Mouse (Mus musculus) CD4-positive helper T cell, adult 2 months (primary cell): ENCODE results near the gene 2310039H08Rik.

Experiments used
- DNase-seq: peaks from one replicate; pipeline ENCODE4 v3.0.0-alpha.2; 2012; ENCODE audit warnings: low read depth, missing footprints, low spot score

The 2310039H08Rik gene

DNA sequence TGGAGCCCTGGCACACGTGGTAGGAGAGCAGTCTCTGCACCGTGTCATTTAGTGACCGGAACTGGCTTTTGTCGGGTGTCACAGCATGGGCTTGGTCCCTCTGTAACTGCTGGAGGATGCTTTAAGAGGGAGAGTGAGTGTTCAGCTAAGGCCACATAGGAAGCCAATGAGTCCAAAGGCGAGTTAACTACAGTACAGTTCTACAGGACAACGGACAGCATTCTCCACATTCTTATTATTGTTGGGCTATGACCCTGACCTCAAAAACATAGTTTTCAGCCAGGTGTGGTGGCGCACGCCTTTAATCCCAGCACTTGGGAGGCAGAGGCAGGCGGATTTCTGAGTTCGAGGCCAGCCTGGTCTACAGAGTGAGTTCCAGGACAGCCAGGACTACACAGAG, 35.9 kb downstream of the 2310039H08Rik start:
- DNase-seq: no peak

DNA sequence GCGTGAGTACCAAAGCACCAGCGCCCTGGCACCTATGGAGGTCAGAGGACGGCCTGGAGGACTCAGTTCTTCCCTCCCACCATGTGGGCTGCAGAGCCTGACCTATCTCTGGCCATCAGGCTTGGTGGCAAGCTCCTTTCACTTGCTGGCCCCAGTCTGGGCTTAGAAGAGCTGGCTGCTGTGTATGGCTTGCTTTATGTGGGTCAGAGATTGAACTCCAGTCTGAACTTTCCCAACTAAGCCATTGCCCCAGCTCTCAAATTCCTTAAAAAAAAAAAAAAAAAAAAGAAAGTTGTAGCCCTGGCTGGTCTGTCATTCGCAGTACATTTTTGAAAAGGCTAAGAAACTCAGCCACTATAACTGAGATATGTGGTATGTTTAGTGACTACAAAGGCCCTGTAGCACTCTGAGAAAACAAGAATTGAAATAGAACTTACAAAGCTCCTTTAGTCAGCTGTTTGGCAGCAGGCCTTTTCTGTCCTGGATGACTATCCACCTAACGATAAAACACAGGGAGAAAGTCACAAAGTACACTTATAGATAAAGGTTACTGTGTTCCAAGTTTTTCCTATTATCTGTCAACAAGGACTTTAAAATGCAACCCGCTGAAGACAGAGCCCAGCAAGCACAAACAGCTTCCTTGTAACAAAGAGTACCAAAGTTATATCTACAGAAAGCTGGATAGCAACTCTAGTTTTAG, 36.8 kb downstream of the 2310039H08Rik start:
- no peak for DNase-seq

DNA sequence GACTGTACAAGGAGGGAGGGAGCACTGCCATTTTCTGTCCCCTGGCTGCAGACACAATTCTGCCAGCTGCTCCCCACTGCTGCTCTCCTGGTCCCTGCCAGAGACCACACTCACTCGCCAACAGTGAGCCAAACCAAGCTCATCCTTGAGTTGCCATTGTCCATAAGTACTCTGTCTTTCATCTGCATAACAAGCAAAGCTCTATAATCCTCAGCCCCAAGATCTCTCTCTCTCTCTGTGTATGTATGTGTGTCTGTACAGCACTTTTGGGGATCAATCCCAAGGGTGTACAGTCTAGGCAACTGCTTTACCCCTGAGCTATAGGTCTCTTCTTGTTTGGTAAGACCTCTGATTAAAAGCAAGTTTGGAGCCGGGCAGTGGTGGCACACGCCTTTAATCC, 38.2 kb downstream of the 2310039H08Rik start:
- DNase-seq: no peak

DNA sequence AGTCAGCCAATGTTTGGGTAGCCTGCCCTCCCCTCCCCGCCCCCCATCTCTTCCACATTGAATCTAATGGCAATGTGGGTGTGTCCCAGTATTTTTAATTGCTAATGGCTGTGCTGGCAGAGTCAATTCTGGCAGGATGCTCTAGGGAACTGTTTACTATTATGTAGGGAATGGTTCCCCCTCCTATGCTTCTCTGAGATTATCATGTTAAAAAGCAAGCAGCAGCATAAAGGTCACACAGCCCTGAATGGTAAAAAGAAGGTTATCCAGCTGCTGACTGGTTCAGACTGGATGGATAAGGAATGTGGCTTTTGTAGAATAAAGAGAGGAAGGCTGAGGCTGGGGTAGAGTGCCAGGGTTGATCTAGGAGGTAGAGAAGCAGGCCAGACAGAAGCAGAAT, 40.0 kb downstream of the 2310039H08Rik start:
- DNase-seq: no peak

DNA sequence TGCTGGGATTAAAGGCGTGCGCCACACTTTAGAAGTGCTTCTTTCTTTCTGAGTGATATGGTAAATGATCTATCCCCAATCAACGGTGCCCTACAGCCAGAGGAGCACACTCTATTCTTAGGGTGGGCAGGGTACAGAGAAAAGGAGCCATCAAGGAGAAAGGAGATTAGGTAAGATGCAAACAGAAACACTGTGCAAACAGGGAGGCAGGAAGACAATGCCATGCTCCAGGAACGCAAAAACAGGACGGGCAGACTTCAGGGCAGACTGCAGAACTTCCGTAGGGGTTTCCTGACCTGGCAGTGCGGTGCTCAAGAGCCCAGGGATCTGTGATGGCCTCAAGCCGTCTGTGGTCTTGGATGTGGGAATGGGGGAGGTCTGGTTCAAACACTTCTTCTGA, 41.2 kb downstream of the 2310039H08Rik start:
- no peak for DNase-seq

DNA sequence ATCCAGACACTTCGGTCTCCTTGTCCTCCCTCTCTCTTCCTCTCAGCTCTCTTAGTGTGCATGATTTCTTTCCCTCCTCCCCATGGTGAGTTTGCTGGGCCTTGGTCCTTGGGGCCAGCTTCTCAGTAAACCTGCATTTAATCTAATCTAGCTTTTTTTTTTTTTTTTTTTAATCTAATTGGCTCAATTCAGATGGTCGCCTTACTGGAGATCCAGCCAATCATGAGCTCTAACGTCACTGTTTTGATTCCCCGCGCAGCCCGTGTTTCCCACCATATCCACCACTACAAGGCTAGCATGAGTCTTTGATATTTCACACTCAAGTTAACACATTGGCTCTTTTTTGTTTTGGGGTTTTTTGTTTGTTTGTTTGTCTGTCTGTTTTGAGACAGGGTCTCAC, 42.1 kb downstream of the 2310039H08Rik start:
- no peak for DNase-seq

DNA sequence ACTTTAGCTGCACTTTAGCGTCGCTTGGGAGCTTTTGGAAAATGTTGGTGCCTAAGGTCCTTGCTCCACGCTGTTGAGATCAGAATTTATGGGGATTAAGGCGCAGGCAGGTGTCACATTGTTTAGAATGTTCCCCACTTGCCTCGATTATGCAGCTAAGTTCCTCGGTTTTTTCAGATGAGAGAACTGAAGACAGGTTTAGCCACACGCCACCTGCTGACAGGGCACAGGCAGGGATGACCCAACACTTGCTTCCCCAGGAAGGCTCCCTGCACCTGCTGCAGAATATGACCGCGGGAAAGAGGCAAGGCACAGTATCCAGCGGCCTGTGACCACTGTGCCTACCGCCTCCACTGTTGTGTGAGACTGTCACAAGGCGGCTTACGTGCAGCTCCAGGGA, 43.9 kb downstream of the 2310039H08Rik start:
- DNase-seq: no peak

DNA sequence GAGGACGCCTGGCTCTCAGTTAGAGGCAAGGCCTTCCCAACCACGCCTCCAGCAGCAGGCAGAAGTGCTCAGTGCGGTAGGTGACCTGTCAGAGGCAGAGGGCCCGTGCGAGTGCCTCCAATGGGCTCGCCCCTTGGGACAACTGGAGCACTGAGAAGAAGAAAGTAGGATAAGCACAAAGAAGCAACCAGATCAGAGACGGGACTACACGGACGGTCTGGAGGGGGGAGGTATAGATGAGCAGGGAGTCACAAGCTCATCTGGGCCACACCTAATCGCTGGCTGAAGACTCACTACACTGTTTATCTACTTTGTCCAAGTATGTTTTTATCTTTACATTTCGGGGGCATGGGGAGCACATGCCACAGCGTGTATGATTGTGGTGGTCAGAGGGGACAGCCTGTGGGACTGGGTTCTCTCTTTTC, 45.3 kb downstream of the 2310039H08Rik start:
- no peak for DNase-seq

DNA sequence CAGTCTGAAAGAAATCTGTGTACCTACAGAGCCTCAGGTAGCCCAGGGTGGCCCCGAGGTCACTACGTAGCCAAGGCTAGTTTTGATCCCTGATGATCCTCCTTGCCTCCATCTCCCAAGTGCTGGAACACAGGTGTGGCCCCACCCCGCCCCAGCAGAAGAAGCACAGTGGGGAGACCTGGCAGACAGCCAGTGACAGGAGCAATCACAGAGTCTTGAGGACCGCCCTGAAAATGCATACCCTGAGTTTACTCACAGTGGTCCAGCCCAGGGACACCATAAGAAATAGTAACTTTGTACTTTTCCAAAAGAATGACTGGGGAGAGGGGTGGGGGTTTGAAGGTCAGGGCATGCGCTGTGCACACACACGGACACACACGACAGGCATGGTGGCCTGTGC, 48.2 kb downstream of the 2310039H08Rik start:
- no peak for DNase-seq
